Mouse (Mus musculus) liver, postnatal 0 days (tissue): ENCODE results near the gene Olfr789.

Experiments used
- CTCF ChIP-seq: sonication (generic); IDR thresholded peaks from 2 replicates; pipeline ENCODE4 v1.5.1; 2016; ENCODE audit warnings: antibody characterized with exemption, low read depth
- EP300 ChIP-seq: IDR thresholded peaks from 2 replicates; pipeline ENCODE4 v1.6.1; 2016; ENCODE audit warnings: antibody characterized with exemption, low read depth, mild to moderate bottlenecking

DNA sequence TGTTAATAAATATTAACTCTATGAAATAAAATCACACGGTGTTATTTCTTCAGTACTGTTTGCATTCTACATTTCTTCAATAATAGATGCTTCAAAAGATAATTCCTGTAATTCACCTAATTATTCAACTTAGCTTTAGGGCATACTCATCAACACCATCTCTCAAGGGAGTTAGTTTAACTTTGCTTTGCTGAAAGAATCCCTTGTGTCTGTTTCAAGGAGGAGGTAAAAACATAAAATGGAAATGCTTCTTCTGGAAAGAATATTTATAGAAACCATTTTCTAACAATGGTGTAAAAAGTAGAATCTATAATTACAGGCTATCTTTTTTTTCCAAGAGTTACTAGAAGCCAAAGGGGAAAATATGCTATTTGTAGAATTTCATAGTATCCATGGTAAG is 54.3 kb downstream of the Olfr789 start, which contains the start of gene Olfr792:
- no peak for TF ChIP-seq CTCF
- TF ChIP-seq EP300 = no peak
